Mouse (Mus musculus) erythroblast, embryonic 14.5 days (primary cell): ENCODE data around the gene Fgfr2.

Source experiments
- GATA1 ChIP-seq: IDR thresholded peaks from 2 replicates; pipeline ENCODE4 v1.6.1; 2012; ENCODE audit warnings: low read length, inconsistent platforms, mixed read lengths
- TAL1 ChIP-seq: IDR thresholded peaks from 3 replicates; pipeline ENCODE4 v1.6.1; 2012; ENCODE audit warnings: low read length, inconsistent platforms, mixed read lengths

- TF ChIP-seq GATA1 (no peak), TAL1 (no peak)
Measured at GRCm38 (mm10) chr7:131560697-131561042, 1562.5 kb downstream of the Fgfr2 start.
